Mouse (Mus musculus): ENCODE results near the gene Stab2. TPM values are rescaled to one million over a fixed set of nuclear protein-coding genes. Genes with fewer than 3 reads are reported as not detected.
A peak's percentile ranks its signal among the peaks of the same experiment; 100 is the strongest.

Gene Stab2
- polyA plus RNA-seq (2015; fragmentation: Nextera tagmentation; extraction: Ambion mirVana), result 0.98 and 0.99 TPM in 2 replicates

GRCm38 (mm10) chr10:87007385-87008214 lies at the start of gene Stab2:
TSS of gene Stab2 (minus strand) at chr10:87008025.
- Histone ChIP-seq H3K4me2 (no peak within 1 kb of the TSS), H3K9ac (no peak within 1 kb of the TSS), H3K27ac (no peak within 1 kb of the TSS), H3K36me3 (no peaks in the 10 kb centered on the region), H3K27me3 (no peaks in the 10 kb centered on the region), H3K9me3 (replicated peaks) (no peaks in the 10 kb centered on the region), H3K4me3 (no peak within 1 kb of the TSS), H3K4me1 (replicated peaks) (no peaks in the 10 kb centered on the region)
- ATAC-seq (replicated peaks; ENCODE audit: insufficient number of reproducible peaks, insufficient read depth, low FRiP score, low read depth), result no peak
- 52% methylated on average over 8 of the region's 8 CpGs for WGBS

DNA sequence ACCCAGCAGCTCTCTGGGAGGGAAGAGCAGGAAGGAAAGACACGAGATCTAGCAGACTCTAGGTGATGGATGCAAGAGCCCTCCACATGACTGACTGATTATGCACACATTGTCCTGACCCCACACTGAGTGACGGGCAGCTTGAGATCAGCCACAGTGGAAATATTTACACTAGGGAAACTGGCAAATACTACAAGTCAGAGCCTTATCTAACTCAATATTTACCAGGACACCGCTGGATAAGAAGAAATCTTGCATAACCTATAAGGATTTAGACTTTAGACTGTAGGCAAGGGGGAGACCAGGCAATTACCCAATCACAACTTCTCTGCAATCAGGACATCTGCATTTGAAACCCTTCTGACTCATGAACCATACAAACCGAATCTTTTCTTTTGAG lies 43.9 kb upstream of the Stab2 start:
- Histone ChIP-seq H3K4me2 (no peak overlapping the region), H3K27ac (no peak overlapping the region), H3K9ac (no peak overlapping the region), H3K27me3 (0 out of 2 replicates have a peak, but pooled peaks cover 5% of the 10 kb centered on the region), H3K4me3 (no peak overlapping the region), H3K4me1 (replicated peaks) (no peaks in the 10 kb centered on the region), H3K9me3 (replicated peaks) (no peaks in the 10 kb centered on the region), H3K36me3 (no peaks in the 10 kb centered on the region)
- ATAC-seq (replicated peaks; ENCODE audit: insufficient number of reproducible peaks, insufficient read depth, low FRiP score, low read depth), result no peak
- 45% methylated on average over 4 of the region's 4 CpGs for WGBS

DNA sequence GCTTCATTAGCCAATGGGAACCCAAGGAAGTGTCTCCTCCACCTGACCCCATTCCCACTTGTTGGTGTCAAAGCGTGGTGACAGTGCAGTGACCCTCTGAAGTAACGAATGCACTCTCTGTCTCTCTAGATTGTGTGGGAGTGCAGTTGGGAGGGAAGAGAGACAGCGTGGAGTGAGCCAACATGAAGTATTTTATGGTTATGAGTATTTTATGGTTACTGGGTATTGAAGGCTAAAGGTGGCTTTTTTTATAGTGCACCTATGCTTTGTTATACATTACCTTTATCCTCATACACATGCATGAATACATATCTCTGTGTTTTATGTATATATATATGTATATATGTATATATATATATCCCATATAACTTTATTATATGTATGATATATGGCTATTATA lies 41.4 kb upstream of the Stab2 start:
- Histone ChIP-seq H3K9me3 (replicated peaks) (no peaks in the 10 kb centered on the region), H3K27ac (no peak overlapping the region), H3K9ac (no peak overlapping the region), H3K4me3 (no peak overlapping the region), H3K4me1 (replicated peaks) (no peaks in the 10 kb centered on the region), H3K36me3 (no peaks in the 10 kb centered on the region), H3K27me3 (no peaks in the 10 kb centered on the region), H3K4me2 (no peak overlapping the region)
- 71% methylated on average over 3 of the region's 3 CpGs for WGBS
- no peak for ATAC-seq (replicated peaks; ENCODE audit: insufficient number of reproducible peaks, insufficient read depth, low FRiP score, low read depth)

DNA sequence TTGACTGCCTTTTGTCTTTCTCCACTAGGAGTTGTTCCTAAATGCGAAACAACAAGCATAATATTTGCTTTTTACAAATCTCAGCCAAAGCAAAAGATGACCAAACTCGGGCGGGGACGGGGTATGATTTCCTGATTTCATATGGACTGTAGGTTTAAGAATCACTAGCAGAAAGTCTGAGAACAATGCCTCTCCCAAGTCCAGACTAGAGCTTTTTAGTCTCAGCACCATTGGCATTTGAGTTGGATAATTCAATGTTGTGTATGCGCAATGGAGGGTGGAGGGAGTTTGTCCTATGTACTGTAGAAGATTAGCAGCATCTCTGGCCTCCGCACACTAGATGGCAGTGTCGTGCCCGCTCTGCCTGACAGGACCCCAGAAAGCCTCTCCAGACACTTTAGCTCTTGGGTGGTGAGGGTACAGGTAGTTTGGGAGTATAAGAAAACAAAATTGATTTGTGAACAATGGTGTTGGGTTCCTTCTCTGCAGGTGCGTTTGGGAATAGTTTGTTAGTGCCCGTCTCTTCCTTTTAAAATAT lies 39.2 kb upstream of the Stab2 start:
- Histone ChIP-seq H3K36me3 (no peaks in the 10 kb centered on the region), H3K4me3 (no peak overlapping the region), H3K9ac (no peak overlapping the region), H3K27ac (no peak overlapping the region), H3K27me3 (no peaks in the 10 kb centered on the region), H3K4me2 (no peak overlapping the region), H3K9me3 (replicated peaks) (no peaks in the 10 kb centered on the region), H3K4me1 (replicated peaks) (no peaks in the 10 kb centered on the region)
- whole genome bisulfite sequencing, result 79% methylated on average over 10 of the region's 10 CpGs
- no peak for ATAC-seq (replicated peaks; ENCODE audit: insufficient number of reproducible peaks, insufficient read depth, low FRiP score, low read depth)

DNA sequence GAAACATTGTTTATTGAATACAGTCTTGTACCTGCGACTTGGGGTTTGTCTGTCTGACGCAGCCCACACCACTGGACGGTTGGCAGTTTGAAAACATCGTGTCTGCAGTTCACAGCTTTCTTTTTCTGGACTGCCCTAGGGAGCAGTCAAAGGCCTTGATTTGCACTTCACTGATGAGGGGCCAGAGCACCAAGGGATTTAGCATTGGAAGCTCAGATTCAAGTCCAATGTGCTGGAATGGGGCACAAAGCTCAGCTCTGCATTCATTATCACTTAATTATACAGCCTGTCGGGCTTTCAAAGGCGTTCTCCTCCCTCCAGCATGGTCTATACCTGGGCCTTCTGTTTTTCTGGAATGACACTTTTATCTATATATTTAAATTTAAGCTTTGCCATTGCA lies 38.6 kb upstream of the Stab2 start:
- H3K4me3 ChIP-seq, result no peak overlapping the region
- no peaks in the 10 kb centered on the region for H3K27me3 ChIP-seq
- 32% methylated on average over 6 of the region's 6 CpGs for WGBS
- ATAC-seq (replicated peaks; ENCODE audit: insufficient number of reproducible peaks, insufficient read depth, low FRiP score, low read depth), result no peak
- H3K27ac ChIP-seq, result no peak overlapping the region
- H3K36me3 ChIP-seq, result no peaks in the 10 kb centered on the region
- H3K9me3 ChIP-seq (replicated peaks), result no peaks in the 10 kb centered on the region
- H3K4me1 ChIP-seq (replicated peaks), result no peaks in the 10 kb centered on the region
- H3K9ac ChIP-seq, result no peak overlapping the region
- no peak overlapping the region for H3K4me2 ChIP-seq

GRCm38 (mm10) chr10:87045273-87045672 lies 37.4 kb upstream of the Stab2 start:
- 39% methylated on average over 3 of the region's 3 CpGs for WGBS
- ATAC-seq (replicated peaks; ENCODE audit: insufficient number of reproducible peaks, insufficient read depth, low FRiP score, low read depth), result no peak; the same call in 1 of the 2 replicates
- no peaks in the 10 kb centered on the region for H3K27me3 ChIP-seq

GRCm38 (mm10) chr10:87041265-87041664 lies 33.4 kb upstream of the Stab2 start:
- no peak overlapping the region for H3K27ac ChIP-seq
- 85% methylated on average over 7 of the region's 7 CpGs for WGBS
- peaks cover under 1% of the 10 kb centered on the region; the same call in 1 of the 2 replicates for H3K27me3 ChIP-seq
- peaks cover 7% of the 10 kb centered on the region; the same call in 1 of the 2 replicates for H3K4me1 ChIP-seq (replicated peaks)
- ATAC-seq (replicated peaks; ENCODE audit: insufficient number of reproducible peaks, insufficient read depth, low FRiP score, low read depth), result no peak
- no peak overlapping the region for H3K9ac ChIP-seq
- no peak overlapping the region for H3K4me2 ChIP-seq
- no peak overlapping the region for H3K4me3 ChIP-seq
- H3K9me3 ChIP-seq (replicated peaks), result no peaks in the 10 kb centered on the region
- H3K36me3 ChIP-seq, result no peaks in the 10 kb centered on the region

More at GRCm38 (mm10) chr10:87045273-87045672, 37.4 kb upstream of the Stab2 start:
- no peak overlapping the region for H3K9ac ChIP-seq
- H3K9me3 ChIP-seq (replicated peaks), result no peaks in the 10 kb centered on the region
- no peak overlapping the region for H3K27ac ChIP-seq
- H3K4me2 ChIP-seq, result no peak overlapping the region
- no peak overlapping the region for H3K4me3 ChIP-seq
- no peaks in the 10 kb centered on the region for H3K4me1 ChIP-seq (replicated peaks)
- H3K36me3 ChIP-seq, result no peaks in the 10 kb centered on the region

DNA sequence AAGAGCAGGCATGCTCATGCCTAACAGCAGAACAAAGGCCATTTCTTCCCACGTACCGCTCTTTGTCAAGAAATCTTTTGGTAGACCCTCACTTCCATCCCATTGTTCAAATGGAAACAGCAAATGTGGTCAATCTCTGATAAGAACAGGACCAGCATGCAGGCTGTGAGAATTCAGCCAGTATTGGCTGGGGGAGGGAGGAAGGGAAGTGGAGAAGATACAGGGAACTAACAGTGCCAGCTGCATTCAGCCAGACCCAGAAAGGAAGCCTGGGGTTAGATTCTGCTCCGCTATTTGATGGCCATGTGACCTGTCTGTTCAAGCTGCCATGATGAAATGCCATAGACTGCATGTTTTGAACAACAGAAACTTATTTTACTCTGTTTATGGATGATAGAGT lies 32.0 kb upstream of the Stab2 start:
- no peak overlapping the region for H3K4me2 ChIP-seq
- ATAC-seq (replicated peaks; ENCODE audit: insufficient number of reproducible peaks, insufficient read depth, low FRiP score, low read depth), result peak; percentile 68

DNA sequence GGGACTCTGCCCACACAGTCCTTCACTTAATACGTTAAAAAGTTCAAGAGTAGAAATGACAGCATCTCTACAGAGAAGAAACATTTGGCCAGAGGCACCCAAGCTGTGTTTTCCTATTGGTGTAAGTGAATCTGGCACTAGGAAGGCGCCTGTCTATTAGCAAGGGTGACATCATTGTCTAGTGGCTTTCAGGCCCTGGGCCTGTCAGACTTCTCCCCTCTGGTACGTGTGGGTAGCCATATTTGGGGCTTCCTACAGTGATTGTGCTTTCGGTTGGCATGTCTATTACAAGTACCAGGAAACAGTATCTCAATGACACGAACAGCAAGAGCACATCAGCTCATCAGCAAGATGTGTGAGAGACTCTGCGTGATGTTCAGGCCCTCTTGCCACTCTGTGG lies 31.5 kb upstream of the Stab2 start:
- Histone ChIP-seq H3K27me3 (peaks cover 3% of the 10 kb centered on the region; the same call in 1 of the 2 replicates), H3K36me3 (no peaks in the 10 kb centered on the region), H3K4me2 (no peak overlapping the region), H3K9ac (no peak overlapping the region), H3K4me3 (no peak overlapping the region), H3K4me1 (replicated peaks) (peaks cover 7% of the 10 kb centered on the region; the same call in 1 of the 2 replicates), H3K27ac (peak overlapping the region; percentile 10), H3K9me3 (replicated peaks) (no peaks in the 10 kb centered on the region)
- WGBS, result 49% methylated on average over 6 of the region's 6 CpGs
- ATAC-seq (replicated peaks; ENCODE audit: insufficient number of reproducible peaks, insufficient read depth, low FRiP score, low read depth), result no peak; the same call in 1 of the 2 replicates

More for the DNA sequence above, 32.0 kb upstream of the Stab2 start:
- 58% methylated on average over 3 of the region's 3 CpGs for WGBS
- H3K4me3 ChIP-seq, result no peak overlapping the region
- H3K36me3 ChIP-seq, result no peaks in the 10 kb centered on the region
- no peaks in the 10 kb centered on the region for H3K9me3 ChIP-seq (replicated peaks)
- H3K4me1 ChIP-seq (replicated peaks), result peaks cover 7% of the 10 kb centered on the region; the same call in 1 of the 2 replicates
- peak overlapping the region; percentile 10 for H3K27ac ChIP-seq
- peaks cover 3% of the 10 kb centered on the region; the same call in 1 of the 2 replicates for H3K27me3 ChIP-seq
- no peak overlapping the region for H3K9ac ChIP-seq

DNA sequence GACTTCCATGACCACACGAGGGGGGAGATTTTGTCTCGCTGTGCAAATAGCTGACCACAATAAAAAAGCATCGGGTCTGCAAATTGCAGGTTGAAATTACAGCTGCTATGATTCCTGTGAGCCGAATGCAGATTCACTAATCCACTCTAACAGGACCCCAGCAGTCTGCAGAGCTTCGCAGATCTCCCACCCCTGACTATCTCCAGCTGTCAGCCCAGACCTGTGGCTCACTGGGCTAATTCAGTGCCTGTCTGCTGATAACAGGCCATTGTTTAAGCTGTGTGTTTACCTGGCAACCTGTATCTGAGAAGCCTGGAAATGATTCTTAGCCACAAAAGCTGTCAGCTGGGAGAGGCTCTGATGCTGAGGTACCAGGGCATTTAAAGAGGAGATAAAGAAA lies 29.2 kb upstream of the Stab2 start:
- peaks cover 7% of the 10 kb centered on the region; the same call in 1 of the 2 replicates for H3K4me1 ChIP-seq (replicated peaks)
- H3K36me3 ChIP-seq, result no peaks in the 10 kb centered on the region
- H3K9me3 ChIP-seq (replicated peaks), result no peaks in the 10 kb centered on the region
- H3K9ac ChIP-seq, result no peak overlapping the region
- H3K27ac ChIP-seq, result no peak overlapping the region
- 0 out of 2 replicates have a peak overlapping the region, but pooled peaks have one; percentile 33 for H3K4me2 ChIP-seq
- peaks cover 3% of the 10 kb centered on the region; the same call in 1 of the 2 replicates for H3K27me3 ChIP-seq
- ATAC-seq (replicated peaks; ENCODE audit: insufficient number of reproducible peaks, insufficient read depth, low FRiP score, low read depth), result no peak
- H3K4me3 ChIP-seq, result no peak overlapping the region
- WGBS, result 26% methylated on average over 5 of the region's 5 CpGs

- H3K4me2 ChIP-seq, result peak overlapping the region; percentile 33; the same call in 1 of the 2 replicates
- H3K4me1 ChIP-seq (replicated peaks), result peaks cover 7% of the 10 kb centered on the region; the same call in 1 of the 2 replicates
- no peak overlapping the region for H3K9ac ChIP-seq
- no peak overlapping the region for H3K4me3 ChIP-seq
- peaks cover 3% of the 10 kb centered on the region; the same call in 1 of the 2 replicates for H3K27me3 ChIP-seq
- no peaks in the 10 kb centered on the region for H3K9me3 ChIP-seq (replicated peaks)
- WGBS, result 43% methylated on average over 14 of the region's 14 CpGs
- H3K36me3 ChIP-seq, result no peaks in the 10 kb centered on the region
- ATAC-seq (replicated peaks; ENCODE audit: insufficient number of reproducible peaks, insufficient read depth, low FRiP score, low read depth), result no peak
- no peak overlapping the region for H3K27ac ChIP-seq
These were observed 28.5 kb upstream of the Stab2 start for GRCm38 (mm10) chr10:87036271-87036703.
